Mouse (Mus musculus): Measurements from ENCODE around the gene Shank1. TPM values are rescaled to one million over a fixed set of nuclear protein-coding genes. Genes with fewer than 3 reads are reported as not detected.
A peak's percentile ranks its signal among the peaks of the same experiment; 100 is the strongest.

Gene Shank1
- polyA plus RNA-seq, 1 experiment from 2014 or later = 0.84 TPM

GRCm38 (mm10) chr7:44307261-44308020, 2.6 kb upstream of the Shank1 start:
- no peak for DNase-seq (ENCODE audit: low spot score)
- Histone ChIP-seq H3K27ac (no peak overlapping the region), H3K27me3 (ENCODE audit: insufficient read depth, poor library complexity, severe bottlenecking) (peaks cover 68% of the 10 kb centered on the region), H3K4me3 (no peak overlapping the region), H3K4me1 (peaks cover 37% of the 10 kb centered on the region), H3K9me3 (no peaks in the 10 kb centered on the region), H3K36me3 (no peaks in the 10 kb centered on the region)
- 42% methylated on average over 9 of the region's 9 CpGs for WGBS

DNA sequence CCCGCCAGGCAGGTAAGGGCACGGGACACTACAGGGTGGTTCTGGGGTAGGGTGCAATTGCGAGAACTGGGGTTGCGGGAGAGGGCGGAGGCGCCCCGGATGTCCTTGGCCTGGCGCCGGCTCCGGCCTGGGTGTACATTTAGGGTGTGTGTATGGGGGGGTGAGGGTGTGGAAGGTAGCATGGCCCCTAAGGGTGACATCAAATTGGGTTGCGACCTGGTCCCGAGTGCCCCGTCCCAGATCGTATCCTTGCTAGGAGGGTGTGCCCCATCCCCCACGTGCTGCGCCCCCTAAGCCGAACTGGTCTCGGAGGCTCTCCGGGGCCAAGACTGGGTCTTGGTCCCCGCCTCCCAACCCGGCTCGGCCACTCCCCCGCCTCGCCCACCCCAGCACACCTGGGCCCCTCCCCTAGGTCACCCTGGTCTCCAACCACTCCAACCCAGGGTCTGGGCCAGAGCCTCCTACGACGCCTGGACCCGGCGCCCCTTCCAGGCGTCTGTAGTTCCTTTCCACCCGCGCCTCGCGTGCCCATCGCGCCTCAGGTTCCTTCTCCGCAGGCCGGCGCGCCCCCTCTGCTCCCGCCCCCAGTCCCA, 328 bp downstream of the Shank1 start:
- WGBS = under 1% methylated on average over 40 of the region's 40 CpGs
- Histone ChIP-seq H3K27me3 (ENCODE audit: insufficient read depth, poor library complexity, severe bottlenecking) (peaks cover 93% of the 10 kb centered on the region), H3K27ac (peak overlapping the region; percentile 67), H3K36me3 (no peaks in the 10 kb centered on the region), H3K9me3 (no peaks in the 10 kb centered on the region), H3K4me3 (peak overlapping the region; percentile 62), H3K4me1 (peaks cover 31% of the 10 kb centered on the region)
- DNase-seq (ENCODE audit: low spot score) = no peak

DNA sequence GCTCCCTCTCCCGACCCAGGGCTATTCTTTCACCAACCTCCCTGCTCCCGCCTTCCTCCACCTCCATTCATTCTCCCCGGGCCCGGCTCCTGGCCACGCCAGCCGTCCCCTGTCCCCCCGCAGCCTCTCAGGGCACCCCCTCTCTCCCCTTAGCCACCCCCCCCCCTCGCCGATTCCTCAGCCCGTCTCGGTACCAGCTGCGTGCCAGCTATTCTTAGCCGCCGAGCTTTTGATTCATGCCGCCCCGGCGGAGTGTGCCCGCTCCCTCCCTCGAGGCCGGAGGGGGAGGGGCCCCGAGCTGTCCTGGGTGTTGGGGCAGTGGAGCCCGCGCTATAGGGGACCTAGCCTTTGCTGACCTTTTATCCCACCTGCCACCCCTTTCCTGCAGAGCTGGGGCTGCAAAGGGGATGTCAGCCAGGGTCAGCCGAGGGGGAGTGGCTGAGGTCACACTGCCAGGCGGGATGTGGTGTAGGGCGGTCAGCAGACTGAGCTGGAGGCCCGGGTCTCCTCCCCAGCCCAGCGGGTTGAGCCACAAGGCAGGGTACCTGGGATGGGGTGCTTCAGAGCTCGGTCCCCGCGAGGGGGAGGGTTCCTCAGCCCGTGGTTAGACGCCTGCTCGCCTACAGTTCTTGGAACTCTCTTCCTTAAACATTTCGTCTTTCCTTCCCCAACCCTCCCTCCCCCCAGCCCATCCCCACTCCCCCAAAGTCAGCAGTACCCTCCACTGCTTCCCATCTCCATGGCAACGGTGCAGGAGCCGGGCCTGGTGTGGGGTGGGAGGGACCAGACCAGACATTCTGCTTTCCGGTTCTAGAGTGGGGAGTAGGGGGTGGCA, 1.0 kb downstream of the Shank1 start:
- peaks cover 25% of the 10 kb centered on the region for H3K4me1 ChIP-seq
- WGBS = under 1% methylated on average over 35 of the region's 38 CpGs
- peaks cover 94% of the 10 kb centered on the region for H3K27me3 ChIP-seq (ENCODE audit: insufficient read depth, poor library complexity, severe bottlenecking)
- no peak for DNase-seq (ENCODE audit: low spot score)
- no peaks in the 10 kb centered on the region for H3K36me3 ChIP-seq
- H3K9me3 ChIP-seq = no peaks in the 10 kb centered on the region
- peak overlapping the region; percentile 67 for H3K27ac ChIP-seq
- H3K4me3 ChIP-seq = peak overlapping the region; percentile 62

- DNase-seq (ENCODE audit: low spot score) = no peak
- H3K27me3 ChIP-seq (ENCODE audit: insufficient read depth, poor library complexity, severe bottlenecking) = peaks cover 94% of the 10 kb centered on the region
- H3K27ac ChIP-seq = no peak overlapping the region
- peak overlapping the region; percentile 62; the same call in 1 of the 2 replicates for H3K4me3 ChIP-seq
- H3K36me3 ChIP-seq = no peaks in the 10 kb centered on the region
- 12% methylated on average over 6 of the region's 6 CpGs for WGBS
- peaks cover 25% of the 10 kb centered on the region for H3K4me1 ChIP-seq
- no peaks in the 10 kb centered on the region for H3K9me3 ChIP-seq
These were observed 1.8 kb downstream of the Shank1 start for GRCm38 (mm10) chr7:44311713-44312304.

DNA sequence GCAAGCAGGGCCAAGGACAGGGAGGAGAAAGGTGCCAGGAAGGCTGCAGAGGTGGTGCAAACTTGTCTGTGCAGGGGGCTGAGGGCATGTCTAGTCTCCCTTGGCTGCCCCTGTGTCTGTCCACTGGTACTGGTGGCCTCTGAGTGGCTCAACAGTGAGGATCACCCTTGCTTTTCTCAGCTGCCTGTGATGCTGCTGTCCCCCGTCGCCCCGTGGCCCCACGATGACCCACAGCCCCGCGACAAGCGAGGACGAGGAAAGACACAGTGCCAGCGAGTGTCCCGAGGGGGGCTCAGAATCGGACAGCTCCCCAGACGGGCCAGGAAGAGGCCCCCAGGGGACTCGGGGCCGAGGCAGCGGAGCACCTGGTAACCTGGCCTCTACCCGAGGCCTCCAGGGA, 2.4 kb downstream of the Shank1 start:
- Histone ChIP-seq H3K4me3 (no peak overlapping the region), H3K4me1 (peaks cover 25% of the 10 kb centered on the region), H3K36me3 (no peaks in the 10 kb centered on the region), H3K27ac (no peak overlapping the region), H3K9me3 (no peaks in the 10 kb centered on the region), H3K27me3 (ENCODE audit: insufficient read depth, poor library complexity, severe bottlenecking) (peaks cover 91% of the 10 kb centered on the region)
- WGBS = 53% methylated on average over 16 of the region's 16 CpGs
- DNase-seq (ENCODE audit: low spot score) = no peak

DNA sequence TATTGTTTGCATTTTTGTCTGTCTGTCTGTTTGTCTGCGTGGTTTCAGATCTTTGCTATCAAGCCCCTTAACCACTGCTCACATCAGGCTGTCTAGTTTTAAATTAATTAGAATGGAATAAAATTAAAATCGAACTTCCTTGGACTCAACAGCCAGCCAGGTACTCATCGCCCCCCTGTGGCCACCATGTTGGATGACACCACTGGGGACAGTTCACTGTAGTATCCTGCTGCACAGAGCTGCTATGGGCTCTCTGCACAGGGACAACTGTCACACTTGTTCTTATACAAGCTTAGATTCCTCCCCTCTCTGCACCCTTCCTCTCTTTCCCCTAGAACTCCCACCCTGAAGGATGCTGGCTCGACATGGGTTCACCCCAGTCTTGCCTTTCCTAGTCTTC, 7.9 kb downstream of the Shank1 start:
- Histone ChIP-seq H3K27ac (no peak overlapping the region), H3K4me3 (no peak overlapping the region), H3K27me3 (ENCODE audit: insufficient read depth, poor library complexity, severe bottlenecking) (peaks cover 82% of the 10 kb centered on the region), H3K9me3 (no peaks in the 10 kb centered on the region), H3K4me1 (no peaks in the 10 kb centered on the region), H3K36me3 (no peaks in the 10 kb centered on the region)
- WGBS = 34% methylated on average over 4 of the region's 4 CpGs
- no peak for DNase-seq (ENCODE audit: low spot score)

DNA sequence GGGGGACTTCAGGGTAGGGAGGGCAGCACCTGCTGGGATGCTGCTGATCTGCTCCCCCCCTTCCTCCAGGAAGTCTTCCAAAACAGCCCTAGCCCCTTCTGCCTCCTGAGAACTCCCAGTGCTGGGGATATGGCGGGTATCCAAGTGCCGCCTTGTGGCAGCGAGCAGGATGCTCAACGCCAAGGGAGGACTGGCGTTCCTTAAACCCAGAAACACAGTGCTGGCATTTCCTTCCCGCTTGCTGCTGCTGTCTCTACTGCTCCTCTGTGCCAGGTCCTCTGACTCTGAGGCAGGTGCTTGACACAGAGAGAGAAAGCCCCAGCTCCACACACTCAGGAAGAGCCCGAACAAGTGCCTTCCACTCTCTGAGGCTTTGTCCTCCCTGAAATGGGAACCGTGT, 10.8 kb downstream of the Shank1 start:
- Histone ChIP-seq H3K36me3 (no peaks in the 10 kb centered on the region), H3K27me3 (ENCODE audit: insufficient read depth, poor library complexity, severe bottlenecking) (peaks cover 84% of the 10 kb centered on the region), H3K27ac (no peak overlapping the region), H3K9me3 (no peaks in the 10 kb centered on the region), H3K4me1 (no peaks in the 10 kb centered on the region), H3K4me3 (no peak overlapping the region)
- WGBS = 49% methylated on average over 8 of the region's 8 CpGs
- DNase-seq (ENCODE audit: low spot score) = no peak

GRCm38 (mm10) chr7:44322290-44322689, 12.2 kb downstream of the Shank1 start:
- Histone ChIP-seq H3K27ac (no peak overlapping the region), H3K4me3 (no peak overlapping the region), H3K36me3 (no peaks in the 10 kb centered on the region), H3K4me1 (peaks cover 4% of the 10 kb centered on the region; the same call in 1 of the 2 replicates), H3K9me3 (no peaks in the 10 kb centered on the region), H3K27me3 (ENCODE audit: insufficient read depth, poor library complexity, severe bottlenecking) (peaks cover 86% of the 10 kb centered on the region)
- no peak for DNase-seq (ENCODE audit: low spot score)
- WGBS = 91% methylated on average over 1 of the region's 1 CpGs

- no peak overlapping the region for H3K4me3 ChIP-seq
- H3K27me3 ChIP-seq (ENCODE audit: insufficient read depth, poor library complexity, severe bottlenecking) = peaks cover 81% of the 10 kb centered on the region
- H3K4me1 ChIP-seq = peaks cover 4% of the 10 kb centered on the region; the same call in 1 of the 2 replicates
- 44% methylated on average over 6 of the region's 6 CpGs for WGBS
- no peak overlapping the region for H3K27ac ChIP-seq
- no peaks in the 10 kb centered on the region for H3K36me3 ChIP-seq
- DNase-seq (ENCODE audit: low spot score) = no peak
- H3K9me3 ChIP-seq = no peaks in the 10 kb centered on the region
These were observed 16.6 kb downstream of the Shank1 start for GRCm38 (mm10) chr7:44326614-44327013.

DNA sequence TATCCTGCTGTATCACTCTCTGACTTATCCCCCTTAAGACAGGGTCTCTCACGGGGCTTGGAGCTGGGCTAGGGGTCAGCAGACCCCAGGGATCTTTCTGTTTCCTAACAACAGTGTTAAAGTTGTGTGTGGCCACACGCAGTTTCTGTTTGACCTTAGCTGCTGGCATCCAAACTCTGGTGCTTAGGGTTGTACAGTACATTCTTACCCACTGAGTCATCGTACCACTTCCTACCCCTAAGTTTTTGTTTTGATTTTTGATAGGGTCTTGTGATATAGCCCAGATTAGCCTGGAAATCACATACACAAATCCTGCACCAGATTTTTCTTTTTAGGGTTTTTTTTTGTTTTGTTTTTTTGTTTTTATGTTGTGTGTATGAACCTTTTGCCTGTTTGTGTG, 22.3 kb downstream of the Shank1 start:
- H3K27ac ChIP-seq = no peak overlapping the region
- DNase-seq (ENCODE audit: low spot score) = no peak
- H3K36me3 ChIP-seq = no peaks in the 10 kb centered on the region
- peaks cover 9% of the 10 kb centered on the region for H3K4me1 ChIP-seq
- 56% methylated on average over 3 of the region's 3 CpGs for WGBS
- peaks cover 77% of the 10 kb centered on the region for H3K27me3 ChIP-seq (ENCODE audit: insufficient read depth, poor library complexity, severe bottlenecking)
- H3K9me3 ChIP-seq = no peaks in the 10 kb centered on the region
- H3K4me3 ChIP-seq = no peak overlapping the region

DNA sequence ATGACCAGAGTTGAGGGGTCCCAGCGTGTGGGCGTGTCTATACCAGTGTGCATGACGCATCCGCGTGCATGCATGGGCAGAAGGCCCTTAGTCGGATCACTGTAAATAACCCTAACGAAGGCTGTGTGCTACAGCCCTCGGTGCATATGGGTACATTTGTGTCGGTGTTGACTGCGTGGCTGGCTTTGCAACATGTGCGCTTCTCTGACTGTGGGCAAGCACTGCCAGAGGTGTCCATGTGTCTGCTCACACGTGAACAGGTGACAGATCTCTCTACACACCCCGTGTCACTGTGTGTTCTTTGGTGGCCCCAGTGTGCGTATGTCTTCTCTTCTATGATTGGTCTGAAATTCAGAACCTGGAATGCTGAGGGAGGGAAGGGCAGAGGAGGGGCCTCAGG, 24.1 kb downstream of the Shank1 start:
- H3K4me3 ChIP-seq = no peak overlapping the region
- H3K27me3 ChIP-seq (ENCODE audit: insufficient read depth, poor library complexity, severe bottlenecking) = peaks cover 85% of the 10 kb centered on the region
- H3K9me3 ChIP-seq = no peaks in the 10 kb centered on the region
- H3K4me1 ChIP-seq = peaks cover 9% of the 10 kb centered on the region
- DNase-seq (ENCODE audit: low spot score) = no peak
- WGBS = 61% methylated on average over 14 of the region's 14 CpGs
- H3K27ac ChIP-seq = no peak overlapping the region
- no peaks in the 10 kb centered on the region for H3K36me3 ChIP-seq

DNA sequence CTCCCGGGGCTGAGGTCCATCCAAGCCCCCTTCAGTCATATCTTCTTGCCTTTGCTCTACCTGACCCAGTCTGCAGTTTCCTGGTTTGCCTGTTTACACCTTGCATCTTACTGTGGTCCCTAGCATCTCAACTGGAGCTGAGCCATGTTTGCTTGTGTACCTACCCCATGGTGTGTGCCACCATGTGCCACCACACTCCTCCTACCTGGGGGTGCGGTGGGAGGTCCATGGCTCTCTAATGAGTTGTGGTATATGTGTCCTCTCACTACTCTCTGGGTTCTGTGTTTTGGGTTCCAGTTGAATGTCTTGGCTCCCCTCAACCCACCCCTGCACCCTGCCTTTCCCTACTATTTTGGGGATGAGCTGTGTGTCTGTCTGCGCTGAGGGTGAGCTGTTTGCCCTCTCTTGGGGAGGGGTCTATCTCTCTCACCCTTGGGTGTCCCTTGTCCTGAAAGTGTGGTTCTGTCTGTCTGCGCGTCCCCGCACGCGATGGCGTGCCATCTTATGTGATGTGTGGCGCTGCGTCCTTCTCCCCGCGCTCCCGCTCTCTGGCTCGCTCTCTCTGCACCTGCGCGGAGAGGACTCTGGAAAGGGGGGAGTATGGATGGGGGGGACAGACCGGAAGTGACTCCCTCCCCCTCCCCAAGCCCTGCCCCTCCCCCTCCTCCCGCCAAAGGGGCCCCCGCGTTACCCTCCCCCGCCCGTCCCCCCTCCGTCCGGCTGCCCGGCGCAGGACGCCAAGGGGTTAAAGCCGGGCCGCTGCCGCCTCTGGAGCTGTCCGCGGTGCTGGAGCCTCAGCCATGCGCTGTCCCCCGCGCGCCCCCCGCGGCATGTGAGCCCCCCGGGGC, 25.2 kb downstream of the Shank1 start:
- no peak overlapping the region for H3K27ac ChIP-seq
- 4% methylated on average over 24 of the region's 40 CpGs for WGBS

More for the DNA sequence above, 25.2 kb downstream of the Shank1 start:
- H3K27me3 ChIP-seq (ENCODE audit: insufficient read depth, poor library complexity, severe bottlenecking) = peaks cover 86% of the 10 kb centered on the region
- peaks cover 9% of the 10 kb centered on the region for H3K4me1 ChIP-seq
- peak overlapping the region; percentile 59 for H3K4me3 ChIP-seq
- H3K9me3 ChIP-seq = no peaks in the 10 kb centered on the region
- no peaks in the 10 kb centered on the region for H3K36me3 ChIP-seq
- no peak for DNase-seq (ENCODE audit: low spot score)

Measured in heart, embryonic 10.5 days (tissue).